Mouse (Mus musculus) hindbrain, embryonic 10.5 days (tissue): Measurements from ENCODE around the gene Loxl1. TPM values are rescaled to one million over a fixed set of nuclear protein-coding genes. Genes with fewer than 3 reads are reported as not detected.
"Not testable (repeated sequence)": the region's sequence is repeated elsewhere in the genome, so short reads cannot be mapped to it uniquely, and the experiment has no call there.

Source experiments
- DNase-seq: peaks from one replicate; pipeline ENCODE4 v3.0.0-alpha.2; 2017; ENCODE audit warnings: low spot score
- H3K27ac ChIP-seq: fragments of 300-500 bp; sonication (generic); 2 replicates; pipeline ENCODE4 v1.5.1; 2016; ENCODE audit warnings: mild to moderate bottlenecking, moderate library complexity
- H3K27me3 ChIP-seq: fragments of 300-500 bp; sonication (generic); 2 replicates; pipeline ENCODE4 v1.6.1; 2016; ENCODE audit warnings: mild to moderate bottlenecking; ENCODE audit not compliant: poor library complexity, insufficient read depth, severe bottlenecking
- H3K36me3 ChIP-seq: fragments of 300-500 bp; sonication (generic); 2 replicates; pipeline ENCODE4 v1.6.1; 2016; ENCODE audit warnings: mild to moderate bottlenecking, moderate library complexity
- H3K4me1 ChIP-seq: fragments of 300-500 bp; sonication (generic); replicated peaks from 2 replicates; pipeline ENCODE4 v1.6.1; 2016; ENCODE audit warnings: mild to moderate bottlenecking
- H3K4me3 ChIP-seq: fragments of 300-500 bp; sonication (generic); 2 replicates; pipeline ENCODE4 v1.5.1; 2016; ENCODE audit warnings: mild to moderate bottlenecking, moderate library complexity
- H3K9me3 ChIP-seq: fragments of 300-500 bp; sonication (generic); 2 replicates; pipeline ENCODE4 v1.6.1; 2016; ENCODE audit warnings: mild to moderate bottlenecking, moderate library complexity
- WGBS: fragments of 180-500 bp; shearing (Covaris S2); methylation state at CpG from one replicate; pipeline ENCODE4 v1.1.7; 2016; 5-methylcytosine and 5-hydroxymethylcytosine counted together
- polyA plus RNA-seq: library from polyadenylated mRNA; unstranded; fragments of >200 nt; fragmentation: Nextera tagmentation; extraction: Ambion mirVana; gene quantifications from 2 replicates; pipeline ENCODE4 v1.2.1, GENCODE M21; 2016

Loxl1 gene
- polyA plus RNA-seq, 1 experiment from 2014 or later: 14.5 TPM

DNA sequence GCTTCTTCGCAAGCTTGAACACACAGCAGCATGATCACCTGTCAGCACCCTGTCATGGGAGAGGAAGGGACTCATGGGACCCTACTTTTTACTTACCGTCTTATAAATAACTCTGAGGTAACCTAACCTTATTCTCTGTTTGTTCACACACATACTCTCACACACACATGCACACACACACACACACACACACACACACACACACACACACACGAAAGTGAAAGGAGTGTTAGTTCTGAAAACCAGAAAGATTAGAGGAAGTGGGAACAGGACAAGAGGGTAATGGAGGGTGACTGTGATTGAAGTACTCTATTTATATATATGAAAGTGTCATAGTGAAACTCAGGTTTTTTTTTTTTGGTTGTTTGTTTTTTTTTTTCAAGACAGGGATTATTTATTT lies 41.9 kb downstream of the Loxl1 start:
- H3K4me3 ChIP-seq: no peak overlapping the region
- no peaks in the 10 kb centered on the region for H3K9me3 ChIP-seq
- no peak for DNase-seq
- 88% methylated on average over 3 of the region's 3 CpGs for WGBS
- H3K36me3 ChIP-seq: no peaks in the 10 kb centered on the region
- no peaks in the 10 kb centered on the region for H3K27me3 ChIP-seq
- H3K4me1 ChIP-seq: peaks cover 27% of the 10 kb centered on the region
- no peak overlapping the region for H3K27ac ChIP-seq

DNA sequence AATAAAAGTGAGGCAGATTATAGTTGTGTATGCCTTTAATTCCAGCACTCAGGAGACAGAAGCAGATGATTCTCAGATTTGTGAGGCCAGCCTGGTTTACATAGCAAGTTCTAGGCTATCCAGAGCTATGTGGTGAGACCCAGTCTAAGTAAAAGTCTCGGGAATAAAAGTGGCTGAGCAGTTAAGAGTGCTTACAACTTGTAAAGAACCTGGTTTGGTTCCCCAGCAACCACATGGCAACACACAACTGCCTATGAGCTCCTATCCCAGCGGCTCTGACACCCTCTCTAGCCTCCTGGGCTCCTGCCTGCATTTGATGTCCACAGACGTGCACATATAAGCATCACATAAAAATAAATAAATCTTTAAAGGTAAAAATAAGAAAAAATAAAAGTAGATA lies 42.9 kb downstream of the Loxl1 start:
- no peaks in the 10 kb centered on the region for H3K36me3 ChIP-seq
- no peak overlapping the region for H3K27ac ChIP-seq
- no peak for DNase-seq
- no peaks in the 10 kb centered on the region for H3K9me3 ChIP-seq
- WGBS: 64% methylated on average over 3 of the region's 3 CpGs
- H3K4me1 ChIP-seq: peaks cover 18% of the 10 kb centered on the region
- no peaks in the 10 kb centered on the region for H3K27me3 ChIP-seq
- H3K4me3 ChIP-seq: no peak overlapping the region

GRCm38 (mm10) chr9:58268384-58269313 lies 44.3 kb downstream of the Loxl1 start:
- Histone ChIP-seq H3K4me1 (peaks cover 9% of the 10 kb centered on the region), H3K4me3 (no peak overlapping the region), H3K9me3 (no peaks in the 10 kb centered on the region), H3K27me3 (no peaks in the 10 kb centered on the region), H3K27ac (no peak overlapping the region), H3K36me3 (no peaks in the 10 kb centered on the region)
- 62% methylated on average over 12 of the region's 12 CpGs for WGBS
- peak; percentile 54 for DNase-seq

DNA sequence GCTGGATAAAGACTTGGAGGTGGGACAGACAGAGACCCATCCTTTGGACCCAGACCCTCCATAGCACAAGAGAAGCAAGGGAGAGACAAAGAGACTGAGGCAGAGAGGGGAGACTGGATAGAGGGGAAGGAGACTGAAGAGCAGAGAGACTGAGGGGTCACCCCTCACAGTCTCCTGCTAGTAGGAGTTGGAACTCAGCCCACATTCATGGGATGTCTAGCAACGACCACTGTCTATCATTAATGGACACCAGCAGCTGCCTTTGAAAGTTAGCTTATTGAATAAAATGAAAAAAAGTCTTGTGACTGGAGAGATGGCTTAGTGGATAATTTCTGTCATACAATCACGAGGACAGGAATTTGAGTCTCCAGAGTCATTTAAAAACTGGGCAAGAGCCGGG lies 45.9 kb downstream of the Loxl1 start:
- Histone ChIP-seq H3K9me3 (no peaks in the 10 kb centered on the region), H3K27me3 (no peaks in the 10 kb centered on the region), H3K4me3 (no peak overlapping the region), H3K4me1 (peaks cover 9% of the 10 kb centered on the region), H3K27ac (peak overlapping the region; percentile 23; the same call in 1 of the 2 replicates), H3K36me3 (peaks cover 9% of the 10 kb centered on the region)
- DNase-seq: no peak
- 87% methylated on average over 3 of the region's 3 CpGs for WGBS

- Histone ChIP-seq H3K4me3 (no peak overlapping the region), H3K27me3 (no peaks in the 10 kb centered on the region), H3K36me3 (peaks cover 13% of the 10 kb centered on the region), H3K4me1 (peaks cover 9% of the 10 kb centered on the region), H3K27ac (peak overlapping the region; percentile 23; the same call in 1 of the 2 replicates), H3K9me3 (no peaks in the 10 kb centered on the region)
- 38% methylated on average over 4 of the region's 4 CpGs for WGBS
- DNase-seq: no peak
Observed at GRCm38 (mm10) chr9:58266571-58267011, 46.4 kb downstream of the Loxl1 start.

GRCm38 (mm10) chr9:58265368-58265767 lies 47.6 kb downstream of the Loxl1 start:
- Histone ChIP-seq H3K9me3 (no peaks in the 10 kb centered on the region), H3K4me3 (no peak overlapping the region), H3K4me1 (peaks cover 9% of the 10 kb centered on the region), H3K36me3 (peaks cover 25% of the 10 kb centered on the region), H3K27ac (no peak overlapping the region), H3K27me3 (no peaks in the 10 kb centered on the region)
- 83% methylated on average over 3 of the region's 3 CpGs for WGBS
- no peak for DNase-seq

DNA sequence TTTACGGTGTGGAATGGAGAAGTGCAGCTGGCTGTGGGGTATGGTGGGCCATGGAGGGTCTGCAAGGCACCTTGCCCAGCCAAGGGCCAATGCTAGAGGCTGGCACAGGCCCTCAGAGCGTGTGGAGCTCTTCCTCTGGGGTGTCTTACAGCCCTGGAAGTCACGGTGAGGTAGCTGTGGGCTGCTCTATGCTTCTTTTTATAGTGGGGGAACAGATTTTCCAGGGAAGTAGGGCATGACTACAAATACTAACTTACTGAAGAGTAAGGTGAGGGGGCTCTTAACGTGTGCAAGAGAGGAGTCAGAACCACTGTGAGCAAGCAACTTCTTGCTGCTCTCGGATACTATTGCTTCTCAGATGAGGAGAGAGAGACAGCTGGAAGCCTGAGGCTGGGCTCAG lies 50.5 kb downstream of the Loxl1 start:
- Histone ChIP-seq H3K9me3 (no peaks in the 10 kb centered on the region), H3K27me3 (no peaks in the 10 kb centered on the region), H3K27ac (no peak overlapping the region), H3K4me1 (peaks cover 9% of the 10 kb centered on the region), H3K4me3 (no peak overlapping the region), H3K36me3 (peaks cover 50% of the 10 kb centered on the region)
- WGBS: 96% methylated on average over 5 of the region's 5 CpGs
- no peak for DNase-seq

- WGBS: 88% methylated on average over 10 of the region's 10 CpGs
Observed at GRCm38 (mm10) chr9:58255704-58256685, 57.0 kb downstream of the Loxl1 start.

GRCm38 (mm10) chr9:58255105-58255504 lies 57.9 kb downstream of the Loxl1 start:
- no peak overlapping the region for H3K27ac ChIP-seq
- peaks cover 39% of the 10 kb centered on the region for H3K36me3 ChIP-seq
- no peak overlapping the region for H3K4me3 ChIP-seq
- DNase-seq: no peak
- H3K9me3 ChIP-seq: no peaks in the 10 kb centered on the region
- 58% methylated on average over 2 of the region's 2 CpGs for WGBS
- H3K4me1 ChIP-seq: peaks cover 21% of the 10 kb centered on the region
- H3K27me3 ChIP-seq: no peaks in the 10 kb centered on the region

More at GRCm38 (mm10) chr9:58255704-58256685, 57.0 kb downstream of the Loxl1 start:
- Histone ChIP-seq H3K36me3 (peaks cover 48% of the 10 kb centered on the region), H3K4me1 (peaks cover 18% of the 10 kb centered on the region), H3K27ac (no peak overlapping the region), H3K4me3 (no peak overlapping the region), H3K27me3 (no peaks in the 10 kb centered on the region), H3K9me3 (no peaks in the 10 kb centered on the region)
- no peak for DNase-seq

DNA sequence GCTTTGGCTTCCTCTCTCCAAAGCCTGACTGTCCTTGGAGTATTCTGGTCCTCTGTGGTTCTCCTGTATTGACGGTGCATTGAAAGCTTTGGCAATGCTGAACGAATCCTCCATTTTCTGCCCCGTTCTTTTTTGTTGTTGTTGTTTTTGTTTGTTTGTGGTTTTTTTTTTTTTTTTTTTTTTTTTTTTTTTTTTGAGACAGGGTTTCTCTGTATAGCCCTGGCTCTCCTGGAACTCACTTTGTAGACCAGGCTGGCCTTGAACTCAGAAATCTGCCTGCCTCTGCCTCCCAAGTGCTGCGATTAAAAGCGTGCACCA lies 59.2 kb downstream of the Loxl1 start:
- H3K9me3 ChIP-seq, DNase-seq, H3K27me3 ChIP-seq: not testable (repeated sequence)
- H3K4me1 ChIP-seq: peaks cover 34% of the 10 kb centered on the region
- H3K27ac ChIP-seq: peak overlapping the region; percentile 90
- peaks cover 28% of the 10 kb centered on the region for H3K36me3 ChIP-seq
- peak overlapping the region; percentile 87 for H3K4me3 ChIP-seq
- WGBS: 72% methylated on average over 5 of the region's 5 CpGs

GRCm38 (mm10) chr9:58253033-58253804 lies 59.8 kb downstream of the Loxl1 start, which contains the start of gene Stoml1:
TSS of gene Stoml1 (plus strand) at chr9:58253164.
- Histone ChIP-seq H3K27me3 (no peaks in the 10 kb centered on the region), H3K27ac (peak within 1 kb of the TSS; percentile 90)
- 1% methylated on average over 31 of the region's 31 CpGs for WGBS

DNA sequence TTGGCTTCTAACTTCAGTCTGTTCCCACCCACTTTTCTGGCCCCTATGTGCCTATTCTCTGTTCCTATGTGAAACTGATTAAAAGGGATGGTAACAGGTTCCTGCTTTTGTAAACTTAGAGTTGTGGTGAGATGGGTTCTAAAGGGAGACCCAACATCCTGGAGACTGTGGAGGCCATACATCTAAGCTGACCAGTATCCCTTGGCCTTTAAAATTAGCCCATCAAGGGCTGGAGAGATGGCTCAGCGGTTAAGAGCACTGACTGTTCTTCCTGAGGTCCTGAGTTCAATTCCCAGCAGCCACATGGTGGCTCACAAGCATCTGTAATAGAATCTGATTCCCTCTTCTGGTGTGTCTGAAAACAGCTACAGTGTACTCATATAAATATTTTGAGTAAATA lies 62.3 kb downstream of the Loxl1 start:
- H3K27ac ChIP-seq, H3K27me3 ChIP-seq, H3K9me3 ChIP-seq, H3K4me3 ChIP-seq, DNase-seq, H3K36me3 ChIP-seq: not testable (repeated sequence)
- 84% methylated on average over 1 of the region's 1 CpGs for WGBS
- peaks cover 54% of the 10 kb centered on the region for H3K4me1 ChIP-seq

More at GRCm38 (mm10) chr9:58253033-58253804, 59.8 kb downstream of the Loxl1 start, which contains the start of gene Stoml1:
- Histone ChIP-seq H3K4me3 (peak within 1 kb of the TSS; percentile 87), H3K9me3 (no peaks in the 10 kb centered on the region), H3K4me1 (peaks cover 39% of the 10 kb centered on the region), H3K36me3 (peaks cover 24% of the 10 kb centered on the region)
- peak; percentile 96 for DNase-seq
